Mouse (Mus musculus): Measurements from ENCODE around the gene Mrpl23.

Mrpl23 gene

DNA sequence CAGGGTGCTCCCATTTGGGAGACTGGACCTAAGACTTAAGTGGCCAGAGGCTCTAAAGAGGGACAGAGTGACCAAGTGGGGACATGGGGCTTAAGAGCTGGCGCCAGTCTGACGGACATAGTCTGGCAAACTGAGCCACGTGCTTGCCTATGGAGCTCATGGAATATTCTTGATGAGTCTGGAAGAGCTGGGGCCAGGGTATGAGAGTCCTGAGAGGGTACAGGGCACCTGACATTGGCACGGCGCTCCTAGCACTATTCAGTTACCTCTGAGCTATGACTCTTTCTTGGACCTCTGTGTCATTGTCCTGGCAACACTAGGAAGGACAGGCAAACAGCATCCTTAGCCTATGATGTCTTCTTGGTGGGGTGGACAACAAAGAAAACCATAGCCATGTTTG, 19.2 kb downstream of the Mrpl23 start:
- DNase-seq (ENCODE audit: low read depth, low spot score): no peak

DNA sequence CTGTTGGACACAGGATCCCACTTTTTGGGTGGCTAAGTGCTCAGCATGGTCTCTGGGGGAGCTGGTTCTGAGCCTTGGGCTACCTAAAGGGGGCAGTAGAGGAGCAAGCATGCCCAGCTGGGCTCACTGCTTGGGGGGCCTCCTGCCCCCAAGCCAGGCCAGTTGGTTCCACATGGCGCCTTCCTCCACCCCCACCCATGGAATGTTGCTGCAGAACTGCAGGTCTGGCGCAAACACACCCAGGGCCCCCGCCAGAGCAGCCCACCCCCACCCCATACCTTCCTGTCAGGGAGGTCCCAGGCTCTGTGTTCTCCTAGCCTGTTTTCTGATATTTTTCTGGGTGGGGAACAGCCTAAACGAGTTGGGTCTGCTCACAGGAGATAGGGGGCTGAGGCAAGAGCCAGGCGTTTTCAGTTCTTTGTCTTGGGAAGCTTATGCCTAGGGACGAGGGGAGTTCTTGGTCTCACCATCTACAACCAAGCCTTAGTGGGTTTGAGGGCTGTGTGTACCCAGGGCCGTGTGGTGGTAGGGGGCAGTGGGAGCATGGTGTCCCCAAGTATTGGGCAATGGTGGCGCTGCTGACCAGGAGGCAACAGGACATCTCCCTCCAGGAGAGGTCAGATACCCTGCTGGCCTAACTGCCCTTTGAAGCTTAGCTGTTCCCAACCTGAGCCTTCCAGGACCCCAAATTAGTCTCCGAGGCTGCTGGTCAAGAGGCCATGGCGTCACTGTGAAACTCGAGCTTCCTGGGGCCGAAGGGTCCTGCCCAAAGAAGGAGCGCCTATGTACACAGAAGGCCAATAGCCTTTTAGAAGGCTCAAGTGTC, 20.3 kb downstream of the Mrpl23 start:
- DNase-seq (ENCODE audit: low read depth, low spot score): no peak

DNA sequence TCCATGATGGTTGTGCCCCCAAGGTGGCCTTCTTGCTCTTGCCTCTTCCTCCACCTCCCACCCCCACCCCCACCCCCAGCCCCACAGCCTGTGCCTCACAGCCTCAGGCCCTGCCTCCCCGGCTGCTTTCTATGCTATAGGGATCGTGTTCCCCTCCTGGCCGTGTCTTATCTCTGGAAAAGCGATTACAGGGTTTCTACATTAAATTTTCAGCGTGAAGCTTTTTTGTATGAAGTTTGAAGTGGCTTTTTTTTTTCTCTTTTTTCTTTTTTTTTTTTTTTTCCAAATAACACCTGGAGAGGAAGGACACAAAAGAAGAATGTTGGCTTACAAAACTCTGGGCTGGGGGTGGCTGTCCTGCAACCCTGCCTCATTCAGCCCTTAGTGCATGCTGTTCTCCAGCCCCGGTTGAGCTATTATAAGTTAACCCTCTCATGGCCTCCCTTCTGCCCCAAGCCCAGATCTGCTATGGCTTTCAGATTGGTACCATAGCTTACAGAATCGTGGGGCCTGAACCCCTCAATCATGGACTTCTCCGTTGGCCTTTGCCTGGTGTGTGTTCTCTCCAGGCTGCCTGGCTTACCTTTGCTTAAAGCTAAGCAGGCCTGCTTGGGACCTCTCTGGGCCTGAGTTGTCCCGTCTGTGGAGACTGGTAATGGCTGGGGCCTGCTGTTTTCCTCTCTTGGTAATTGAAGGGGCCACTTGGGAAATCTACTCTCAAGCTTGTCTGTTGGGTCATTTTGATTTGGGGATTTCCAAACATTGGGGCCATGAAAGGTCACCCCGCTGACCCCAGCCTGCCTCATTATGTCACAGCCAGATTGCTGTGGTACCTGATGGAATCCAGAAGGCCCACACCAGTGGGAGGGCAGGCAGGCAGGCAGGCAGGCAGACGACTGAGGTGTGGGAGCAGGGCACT, 21.2 kb downstream of the Mrpl23 start:
- DNase-seq (ENCODE audit: low read depth, low spot score): no peak

DNA sequence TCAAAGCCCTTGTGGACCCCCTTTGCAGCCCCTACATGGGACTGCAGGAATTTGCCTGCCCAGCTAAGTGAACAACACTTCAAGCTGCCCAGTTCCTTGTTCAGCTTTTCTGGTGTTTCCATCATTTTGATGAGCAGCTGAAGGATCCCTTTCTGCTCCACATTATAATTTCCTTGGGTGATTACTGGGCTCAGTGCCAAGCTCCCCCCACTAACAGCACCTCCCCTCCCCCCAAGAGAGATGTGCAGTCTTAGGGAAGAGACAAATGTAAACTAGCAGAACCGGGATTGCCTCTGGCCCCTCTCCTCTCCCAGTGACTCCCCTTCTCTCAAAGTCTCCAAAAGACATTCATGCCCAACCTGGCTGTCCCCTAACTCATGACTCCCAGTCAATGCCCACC, 22.1 kb downstream of the Mrpl23 start:
- DNase-seq (ENCODE audit: low read depth, low spot score): no peak

DNA sequence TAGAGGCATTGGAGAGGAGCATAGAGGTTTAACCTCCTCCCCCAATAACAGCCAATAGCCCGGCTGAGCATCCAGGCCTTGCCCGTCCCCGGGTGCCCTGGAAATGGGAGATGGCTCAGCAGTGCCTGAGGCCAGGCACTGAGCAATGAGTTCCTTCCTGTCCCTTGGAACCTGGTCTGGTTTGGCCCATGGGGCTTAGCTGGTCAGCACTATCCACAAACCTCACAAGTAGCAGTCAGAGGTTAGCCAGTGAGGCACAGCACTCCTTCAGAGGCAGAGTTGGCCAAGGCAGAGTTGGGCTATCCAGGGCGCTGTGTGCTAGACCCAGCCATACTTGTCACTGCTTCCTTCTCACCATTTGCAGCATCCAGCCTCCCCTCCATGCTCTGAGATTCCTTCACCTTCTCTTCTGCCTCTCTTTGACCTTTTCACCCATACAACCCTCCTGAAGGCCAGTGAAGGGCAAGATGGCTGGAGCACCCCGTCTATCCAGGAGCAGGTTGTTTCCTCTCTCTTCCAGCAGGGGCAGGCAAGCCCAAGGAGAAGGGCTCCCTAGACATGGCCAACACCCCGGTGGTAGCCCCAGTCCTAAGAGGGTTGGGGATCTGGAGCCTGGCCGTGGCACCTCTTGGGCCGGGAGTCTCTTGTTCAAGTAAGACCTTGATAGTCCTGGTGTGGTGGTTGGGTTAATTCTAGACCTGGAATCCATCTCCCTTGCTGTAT, 23.0 kb downstream of the Mrpl23 start:
- DNase-seq (ENCODE audit: low read depth, low spot score): no peak

DNA sequence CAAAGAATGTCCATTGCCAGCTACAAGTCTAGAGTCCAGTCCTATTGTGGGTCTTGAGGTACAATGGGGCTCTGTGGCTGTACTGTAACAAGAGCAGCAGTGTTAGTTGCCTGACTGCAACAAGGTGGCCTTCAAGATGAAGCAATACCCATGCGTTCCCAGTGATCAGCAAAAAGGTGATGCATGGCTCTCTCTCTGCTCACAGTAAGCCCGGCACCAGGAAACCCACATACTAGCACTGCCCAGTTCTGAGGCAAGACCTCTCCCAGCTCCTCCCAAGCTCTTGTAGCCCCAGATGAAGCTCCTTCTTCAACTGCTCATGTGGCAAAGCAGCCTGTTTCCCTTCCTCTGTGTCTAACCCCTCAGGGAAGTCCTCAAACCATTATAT, 23.6 kb downstream of the Mrpl23 start:
- no peak for DNase-seq (ENCODE audit: low read depth, low spot score)

DNA sequence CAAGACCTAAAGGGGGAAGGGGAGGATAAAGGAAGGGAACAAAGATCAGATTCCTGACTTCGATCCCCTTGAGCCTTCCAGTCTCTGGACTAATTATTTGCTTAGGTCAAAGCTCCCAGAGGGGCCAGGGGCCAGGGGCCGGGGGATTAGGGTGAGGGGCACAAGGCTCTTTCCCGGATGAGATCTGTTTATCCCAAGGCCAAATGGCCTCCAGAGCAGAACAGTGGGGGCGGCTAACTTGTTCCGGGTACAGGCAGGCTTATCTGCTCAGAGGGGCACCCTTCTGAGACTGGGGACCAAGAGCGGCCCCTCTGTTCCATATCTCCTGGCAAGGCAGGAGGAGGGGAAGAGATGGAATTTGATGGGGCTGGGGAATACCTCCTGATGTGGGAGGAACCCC, 25.2 kb downstream of the Mrpl23 start:
- no peak for DNase-seq (ENCODE audit: low read depth, low spot score)

DNA sequence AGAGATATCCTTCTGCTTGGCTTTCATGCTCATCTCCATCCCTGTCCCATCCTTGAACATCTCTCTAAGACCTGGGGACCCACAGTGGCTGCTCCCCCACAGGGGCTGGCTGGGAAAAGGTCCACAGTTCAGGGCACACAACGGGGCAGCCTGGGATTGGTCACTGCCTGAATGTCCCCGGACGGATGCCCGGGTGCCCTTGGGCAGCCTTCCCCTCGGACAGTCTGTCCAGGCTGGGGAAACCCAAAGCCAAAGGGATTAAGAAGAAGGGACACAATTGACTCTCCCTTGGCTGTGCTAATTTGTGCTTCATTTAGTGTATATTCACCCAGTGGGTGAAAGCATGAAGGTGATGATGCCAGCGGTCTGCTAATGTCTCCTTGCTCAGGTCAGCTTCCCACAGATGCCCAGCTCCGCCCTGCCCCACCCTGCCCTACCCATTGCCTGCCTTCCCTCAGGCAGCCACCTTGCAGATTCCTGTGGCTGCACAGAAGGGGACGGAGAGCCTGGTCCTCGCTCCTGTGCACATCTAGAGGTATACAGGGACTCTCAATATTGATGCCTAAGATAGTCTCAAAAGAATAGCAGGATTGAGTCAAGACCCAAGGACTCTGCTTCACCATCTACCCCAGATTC, 26.1 kb downstream of the Mrpl23 start:
- DNase-seq (ENCODE audit: low read depth, low spot score): no peak

DNA sequence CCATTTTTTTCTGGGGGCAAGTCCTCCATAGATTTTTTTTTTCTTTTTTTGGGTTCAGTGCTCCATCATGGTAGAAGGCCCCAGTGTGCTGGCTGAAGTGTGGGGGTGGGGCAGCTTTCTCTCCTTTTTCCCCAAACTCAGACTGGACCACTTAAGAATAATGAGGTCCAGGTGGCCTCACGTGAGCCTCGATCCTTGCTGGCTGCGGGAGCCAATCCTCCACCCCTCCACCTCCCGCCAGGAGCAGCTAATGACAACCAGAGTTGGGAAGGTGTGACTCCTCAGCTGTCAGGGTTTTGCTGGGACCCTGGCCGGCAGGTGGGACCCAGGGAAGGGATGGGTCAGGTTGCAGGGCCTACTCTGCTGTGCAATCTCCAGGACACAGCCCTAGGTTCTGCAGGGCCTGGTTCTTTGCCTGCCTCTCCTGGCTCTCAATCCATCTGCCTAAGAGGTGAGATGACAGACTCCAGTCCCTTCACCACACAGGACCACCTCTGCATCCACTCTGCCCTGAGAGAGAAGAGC, 27.2 kb downstream of the Mrpl23 start:
- DNase-seq (ENCODE audit: low read depth, low spot score): no peak

DNA sequence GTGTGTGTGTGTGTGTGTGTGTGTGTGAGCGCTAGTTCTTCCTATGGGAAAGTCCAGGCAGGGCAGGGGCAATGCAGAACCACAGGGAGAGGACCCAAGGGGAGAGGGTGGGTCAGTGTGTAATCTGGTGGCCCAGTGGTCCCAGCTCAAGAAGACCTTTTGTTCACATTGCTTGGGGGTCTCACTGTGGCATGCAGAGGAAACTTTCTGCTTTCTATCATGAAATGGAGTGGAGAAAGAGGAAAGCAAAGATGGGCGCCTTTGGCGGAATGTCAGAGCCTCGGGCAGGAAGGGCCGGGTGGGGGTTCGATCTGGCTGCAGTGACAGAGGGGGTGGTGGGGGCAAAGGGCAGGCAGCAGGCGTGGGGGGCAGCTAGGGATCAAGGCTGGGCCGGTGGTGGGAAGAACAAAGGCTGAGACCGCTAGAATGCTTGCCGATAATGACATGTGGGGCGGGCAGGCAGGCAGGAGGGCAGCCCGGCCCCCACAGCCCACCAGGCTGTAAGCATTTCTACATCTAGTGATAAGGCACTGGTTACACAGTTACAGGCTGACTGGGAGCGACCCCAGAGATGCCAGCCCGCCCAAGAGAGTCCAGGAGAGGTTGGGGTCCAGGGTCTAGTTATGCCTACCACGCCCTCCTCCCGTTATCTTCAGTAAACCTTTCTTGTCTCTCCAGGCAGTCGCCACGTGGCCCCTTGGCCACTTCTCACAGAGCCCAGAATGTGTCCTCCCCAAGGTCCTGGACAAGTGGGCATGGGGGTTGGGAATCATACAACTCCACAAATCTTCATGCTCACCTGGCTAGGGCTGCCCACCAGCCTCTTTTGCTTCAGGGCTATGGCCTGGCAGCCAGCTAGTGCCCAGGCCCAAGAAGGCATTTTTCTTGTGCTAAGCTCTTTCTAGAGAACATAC, 28.7 kb downstream of the Mrpl23 start:
- no peak for DNase-seq (ENCODE audit: low read depth, low spot score)

DNA sequence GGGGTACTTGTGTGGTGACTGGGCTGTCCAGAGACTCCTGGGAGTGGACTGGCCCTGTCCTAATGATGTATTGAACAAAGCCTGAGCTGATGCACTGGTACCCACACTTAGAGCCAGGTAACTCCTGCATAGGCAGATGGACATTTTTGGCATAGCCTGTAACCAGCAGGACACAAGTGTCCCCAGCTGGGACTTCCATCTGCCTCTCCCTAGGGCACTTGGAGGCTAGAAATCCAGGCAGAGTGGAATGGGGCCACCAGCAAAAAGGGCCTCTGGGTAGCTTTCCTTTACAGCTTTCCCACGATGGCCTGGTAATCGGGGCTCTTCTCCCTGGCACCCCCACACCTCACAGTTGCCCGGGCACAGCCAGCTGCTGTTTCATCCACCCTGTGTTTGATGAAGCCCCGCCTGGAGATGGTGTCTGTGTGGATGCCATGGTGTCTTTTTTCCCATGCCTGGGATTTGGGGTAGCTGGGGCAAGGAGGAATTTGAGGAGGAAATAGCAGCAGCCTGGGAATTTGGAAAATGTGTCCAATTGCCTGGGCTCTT, 29.4 kb downstream of the Mrpl23 start:
- DNase-seq (ENCODE audit: low read depth, low spot score): no peak

DNA sequence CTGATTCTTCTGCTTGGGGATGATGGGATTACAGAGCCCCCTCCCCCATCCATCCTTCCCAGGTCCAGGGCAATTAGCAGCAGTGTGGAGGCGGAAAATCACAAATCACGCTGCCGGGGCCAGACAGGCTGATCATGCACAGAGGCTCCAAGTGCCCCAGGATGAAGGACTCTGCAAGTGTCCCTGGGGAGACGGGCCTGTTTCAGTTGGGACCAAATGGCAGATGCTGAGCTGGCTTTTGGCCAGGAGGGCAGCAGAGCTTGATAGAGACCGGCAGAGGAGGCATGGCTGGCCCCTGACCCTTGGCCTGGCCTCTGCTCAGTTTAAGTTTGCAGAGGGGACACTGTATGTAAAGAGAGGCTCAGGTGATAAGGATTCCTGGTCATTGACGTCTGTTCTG, 30.7 kb downstream of the Mrpl23 start:
- no peak for DNase-seq (ENCODE audit: low read depth, low spot score)

DNA sequence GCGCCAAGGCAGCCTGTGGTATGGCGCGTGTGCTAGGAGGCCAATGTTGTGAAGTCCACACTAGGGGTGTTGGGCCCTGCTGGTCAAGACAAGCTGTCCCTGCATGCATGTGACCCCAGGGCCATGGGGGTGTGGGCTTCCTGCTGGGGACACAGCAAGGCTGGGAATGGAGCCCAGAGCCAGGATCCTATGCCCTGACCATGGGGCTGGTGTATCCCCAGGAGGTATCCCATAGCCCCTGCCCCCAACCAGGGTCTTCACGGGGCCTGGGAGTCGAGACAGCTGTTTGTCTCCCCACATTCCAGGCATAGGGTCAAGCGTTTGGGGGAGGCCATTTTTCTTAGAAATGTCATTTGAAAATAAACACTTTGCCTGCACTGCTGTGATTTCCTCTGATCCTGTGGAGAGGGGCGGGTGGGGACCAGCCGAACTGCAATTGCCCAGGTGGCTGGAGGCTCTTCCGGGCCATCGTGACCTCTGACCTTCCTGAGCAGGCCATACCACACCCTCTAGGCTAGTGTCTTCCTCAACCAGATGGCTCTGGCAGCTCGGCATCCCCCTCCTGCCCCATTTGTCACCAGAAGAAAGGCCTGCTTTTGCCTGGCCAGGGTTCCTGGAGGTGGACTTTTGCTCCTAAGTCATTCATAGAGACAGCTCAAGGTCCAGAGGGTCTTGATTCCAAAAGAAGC, 32.6 kb downstream of the Mrpl23 start:
- DNase-seq (ENCODE audit: low read depth, low spot score): no peak

DNA sequence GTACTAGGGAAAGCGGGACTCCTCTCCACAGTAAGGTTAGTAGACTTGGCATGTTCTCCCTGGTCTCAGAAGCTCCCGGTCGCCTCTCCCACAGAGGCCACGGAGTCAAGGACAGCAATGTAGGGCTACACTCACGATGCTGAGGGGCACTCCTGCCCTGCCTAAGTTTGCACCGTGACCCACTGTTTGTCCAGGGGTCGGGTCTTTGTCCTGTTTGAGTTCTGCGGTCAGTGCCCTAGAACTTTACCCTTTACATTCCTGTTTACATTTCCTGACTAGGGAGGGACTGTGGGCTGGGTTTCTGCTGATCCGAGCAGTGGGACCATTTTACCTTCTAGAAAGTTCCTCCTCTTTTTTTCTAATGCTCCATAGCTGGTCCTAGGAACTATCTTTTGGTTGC, 34.0 kb downstream of the Mrpl23 start:
- no peak for DNase-seq (ENCODE audit: low read depth, low spot score)

DNA sequence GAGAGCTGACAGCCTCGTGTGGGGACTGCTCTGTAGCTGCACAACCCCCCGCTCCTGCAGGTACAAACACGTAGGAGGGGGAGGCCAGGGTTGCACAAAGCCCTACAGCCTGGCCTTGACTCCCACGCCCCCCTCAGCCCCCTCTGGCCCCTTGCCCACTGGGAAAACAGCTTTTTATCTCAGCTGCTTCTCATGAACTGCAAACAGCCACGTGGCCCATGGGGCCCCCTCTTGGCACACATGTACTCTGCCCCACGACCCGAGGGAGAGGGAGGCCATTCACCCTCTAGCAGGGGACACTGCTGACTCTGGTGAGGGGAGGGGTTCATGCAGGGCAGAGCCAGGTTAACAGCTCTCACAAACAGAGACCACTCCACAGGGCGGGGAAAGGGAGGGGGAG, 36.5 kb downstream of the Mrpl23 start:
- DNase-seq (ENCODE audit: low read depth, low spot score): no peak

DNA sequence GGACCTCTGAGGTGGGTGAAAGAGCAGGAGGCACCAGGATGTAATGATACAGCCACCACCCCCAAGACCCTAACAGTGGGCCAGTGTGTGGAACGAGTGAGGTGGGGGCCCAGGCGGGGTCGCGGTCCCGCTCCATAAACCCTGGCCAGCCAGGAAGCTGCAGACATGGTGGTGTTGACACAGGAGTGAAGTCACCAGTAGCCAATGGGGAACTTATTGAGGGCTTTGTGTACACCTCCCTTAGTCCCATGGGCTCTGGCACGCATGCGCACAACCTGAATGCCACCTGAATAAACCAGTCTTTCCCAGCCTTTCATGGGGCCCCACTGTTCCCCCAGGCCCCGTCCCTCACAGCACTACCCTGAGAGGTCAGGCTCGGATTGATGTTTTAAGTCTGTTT, 38.1 kb downstream of the Mrpl23 start:
- no peak for DNase-seq (ENCODE audit: low read depth, low spot score)

DNA sequence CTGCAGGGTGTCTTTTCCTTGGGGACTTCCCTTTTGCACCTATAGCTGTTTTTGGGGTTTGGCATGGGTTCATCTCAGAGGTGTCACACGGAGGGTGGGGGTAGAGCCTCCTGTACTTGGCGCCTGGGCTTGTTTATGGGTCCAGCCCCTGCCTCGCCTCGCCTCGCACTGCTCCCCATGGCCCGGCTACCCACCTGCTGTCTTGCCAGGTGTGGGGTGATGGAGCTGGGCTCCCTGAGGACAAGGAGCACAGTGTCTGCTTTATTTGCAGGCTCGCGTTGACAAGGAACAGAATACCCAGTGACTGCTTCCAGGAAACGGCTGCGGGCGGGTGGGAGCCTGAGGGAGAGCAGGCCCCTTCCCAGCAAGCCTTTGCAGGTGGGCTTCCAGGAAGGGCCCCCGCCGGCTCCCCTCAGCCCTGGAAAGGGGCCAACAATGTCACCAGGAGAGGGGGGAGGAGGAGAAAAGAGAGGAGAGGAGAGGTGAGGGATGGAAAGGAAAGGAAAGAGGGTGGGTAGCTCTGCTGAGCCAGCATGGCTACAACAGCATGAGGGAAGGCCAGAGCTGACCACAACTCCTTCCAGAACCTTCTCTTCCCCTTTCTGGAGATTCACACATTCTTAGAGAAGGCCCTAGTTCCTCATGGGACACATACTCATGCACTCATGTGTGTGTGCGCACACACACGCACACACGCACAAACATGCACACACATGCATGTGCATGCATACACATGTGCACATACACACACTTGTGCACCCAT, 39.2 kb downstream of the Mrpl23 start:
- DNase-seq (ENCODE audit: low read depth, low spot score): no peak

DNA sequence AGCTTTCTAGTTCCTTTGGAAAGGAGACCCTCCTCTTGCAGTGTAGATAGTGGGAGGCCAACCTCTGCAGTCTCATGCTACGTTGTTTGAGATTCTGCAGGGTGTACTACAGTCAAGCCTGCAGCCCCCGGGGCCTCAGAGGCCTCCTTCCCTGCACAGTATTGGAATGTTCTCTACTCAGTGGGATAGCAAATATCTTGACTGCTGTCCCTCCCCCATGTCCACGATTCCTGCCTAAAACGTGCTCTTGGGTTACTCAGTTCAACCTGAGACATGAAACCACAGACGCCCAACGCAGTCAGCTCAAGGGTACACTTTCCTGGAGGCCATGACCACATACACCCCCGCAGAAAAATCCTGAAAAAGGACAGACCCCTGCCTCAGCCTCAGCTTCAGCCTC, 39.9 kb downstream of the Mrpl23 start:
- no peak for DNase-seq (ENCODE audit: low read depth, low spot score)

DNA sequence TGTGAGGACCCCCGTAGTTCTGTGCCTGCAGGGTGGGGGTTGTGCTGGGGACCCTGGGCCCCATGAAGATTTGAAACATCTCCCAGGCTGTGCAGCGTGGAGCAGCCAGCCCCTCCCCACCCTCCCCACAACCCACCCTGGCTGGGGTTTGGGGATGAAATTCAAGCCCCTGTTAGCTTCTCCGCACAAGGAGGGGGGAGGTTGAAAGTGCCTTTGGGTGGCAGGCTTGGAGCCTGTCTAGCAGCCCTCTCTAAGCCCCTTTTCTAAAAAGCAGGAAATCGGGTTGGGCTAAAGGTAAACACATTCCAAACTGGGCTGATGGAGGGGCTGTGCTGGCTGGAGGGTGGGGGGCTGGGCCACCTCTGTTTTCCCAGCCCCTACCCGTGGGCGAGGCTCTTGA, 40.5 kb downstream of the Mrpl23 start:
- DNase-seq (ENCODE audit: low read depth, low spot score): no peak
